Mouse (Mus musculus): Measurements from ENCODE around the gene Malrd1.

- TF ChIP-seq CTCF (IDR thresholded peaks at IDR 0.05; ENCODE audit: low read depth) = no peak
- no peak for TF ChIP-seq EP300 (IDR thresholded peaks at IDR 0.05; ENCODE audit: low read depth)
Observed at GRCm38 (mm10) chr2:15656388-15656787, 130.1 kb downstream of the Malrd1 start.

Data from liver, postnatal 0 days (tissue).